ENCODE assay signal across 12 mouse cellular contexts in the genomic region with DNA sequence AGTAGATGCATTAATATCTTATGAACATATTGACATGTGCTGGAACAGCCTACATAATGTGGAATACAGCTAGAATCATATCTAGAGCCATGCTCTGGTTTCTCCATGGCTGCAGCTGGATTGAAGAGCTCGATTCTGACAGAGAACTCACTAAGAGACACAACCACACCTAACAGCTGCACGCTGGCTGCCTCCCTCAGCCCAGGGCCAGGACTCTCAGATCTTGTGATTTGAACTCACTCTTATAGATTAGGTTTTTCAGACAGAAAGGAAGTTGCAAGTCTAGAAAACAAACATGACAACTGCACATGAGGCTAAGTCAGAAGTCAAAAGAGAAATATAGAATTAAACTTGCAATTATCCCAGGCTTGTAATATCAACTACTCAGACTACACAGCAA. TPM values are rescaled to one million over a fixed set of nuclear protein-coding genes. Genes with fewer than 3 reads are reported as not detected.
DNase-seq lines count a peak whose midpoint lies in the region; ATAC-seq and TF ChIP-seq lines count a peak whose summit lies in the region.
"Had no signal": no experiment of that assay in that cellular context is flagged by ENCODE, and none has a peak within 500 bp of the region (broad histone marks: within the 10 kb centered on the region; RNA-seq: fewer than 3 reads in every experiment).

No protein-coding gene starts in this region.

- no peaks in the 10 kb centered on the region for H3K27me3 ChIP-seq in lung, embryonic 14.5 days (ENCODE audit: insufficient read depth, low read length)
- H3K27me3 ChIP-seq in liver, embryonic 13.5 days: no peaks in the 10 kb centered on the region
- H3K27me3 ChIP-seq: neural tube, embryonic 13.5 days had no signal

- no peak overlapping the region for H3K4me2 ChIP-seq in lung, embryonic 14.5 days
- peak overlapping the region; percentile 35 for H3K4me2 ChIP-seq in liver, embryonic 13.5 days
- H3K4me2 ChIP-seq: neural tube, embryonic 13.5 days had no signal

- 42% methylated on average over 2 of the region's 2 CpGs for WGBS in lung, embryonic 14.5 days
- WGBS in lung, adult 2 months: 62% methylated on average over 2 of the region's 2 CpGs
- WGBS in liver, embryonic 13.5 days (ENCODE audit: insufficient replicate concordance): 14% methylated on average over 2 of the region's 2 CpGs

- peak overlapping the region; percentile 58 for H3K27ac ChIP-seq in lung, embryonic 14.5 days (ENCODE audit: low read depth)
- H3K27ac ChIP-seq in liver, embryonic 13.5 days: peak overlapping the region; percentile 64
- H3K27ac ChIP-seq: neural tube, embryonic 13.5 days had no signal

- no peak overlapping the region for H3K9ac ChIP-seq in lung, embryonic 14.5 days
- H3K9ac ChIP-seq in liver, embryonic 13.5 days: no peak overlapping the region
- H3K9ac ChIP-seq: neural tube, embryonic 13.5 days had no signal

- no peak overlapping the region for H3K4me3 ChIP-seq in lung, embryonic 14.5 days (ENCODE audit: low read depth, low read length)
- no peak overlapping the region for H3K4me3 ChIP-seq in lung, adult 2 months (replicated peaks; ENCODE audit: extremely low read depth, low read depth, low read length)
- no peak overlapping the region for H3K4me3 ChIP-seq in liver, embryonic 13.5 days (replicated peaks)
- H3K4me3 ChIP-seq: neural tube, embryonic 13.5 days had no signal

- TF ChIP-seq POLR2A in lung, adult 2 months (IDR thresholded peaks at IDR 0.05; ENCODE audit: borderline replicate concordance, extremely low read depth, low read depth, low read length): no peak

- H3K36me3 ChIP-seq in lung, embryonic 14.5 days (ENCODE audit: insufficient read depth): no peaks in the 10 kb centered on the region
- no peaks in the 10 kb centered on the region for H3K36me3 ChIP-seq in liver, embryonic 13.5 days
- H3K36me3 ChIP-seq: neural tube, embryonic 13.5 days had no signal

- H3K9me3 ChIP-seq in lung, embryonic 14.5 days (ENCODE audit: low read depth, low read length): peaks cover 10% of the 10 kb centered on the region; the same call in 1 of the 2 replicates
- no peaks in the 10 kb centered on the region for H3K9me3 ChIP-seq in liver, embryonic 13.5 days (replicated peaks)

- peaks cover 8% of the 10 kb centered on the region; the same call in 1 of the 2 replicates for H3K4me1 ChIP-seq in lung, embryonic 14.5 days (ENCODE audit: insufficient read depth)
- peaks cover 9% of the 10 kb centered on the region for H3K4me1 ChIP-seq in lung, adult 2 months (ENCODE audit: control insufficient read depth, insufficient read depth, low read length)
- H3K4me1 ChIP-seq in liver, embryonic 13.5 days (replicated peaks): peaks cover 38% of the 10 kb centered on the region

- no peak for ATAC-seq in lung, embryonic 14.5 days (ENCODE audit: insufficient read depth)
- ATAC-seq in erythroid progenitor cell, adult 5-6 weeks (replicated peaks; ENCODE audit: low FRiP score, poor library complexity, severe bottlenecking): 0 out of 2 replicates have a peak, but pooled peaks have one; percentile 62
- ATAC-seq in liver, embryonic 13.5 days (ENCODE audit: low read depth): peak; percentile 59; the same call in 1 of the 2 replicates

- DNase-seq in lung, embryonic 14.5 days: no peak
- no peak for DNase-seq in lung, adult 2 months
- DNase-seq in liver, embryonic 13.5 days: no peak
- DNase-seq in thymus, postnatal 25 days: peak; percentile 29
- DNase-seq in retina, postnatal 1 day: no peak
- DNase-seq in right cerebral cortex, postnatal 36 days (ENCODE audit: low spot score in 2 of 2): no peak
- DNase-seq: cerebellum, postnatal 25 days; kidney, adult 8-10 months had no signal

- no peak for TF ChIP-seq CTCF in lung, embryonic 14.5 days (IDR thresholded peaks at IDR 0.05; ENCODE audit: low read depth)
- no peak for TF ChIP-seq CTCF in lung, adult 2 months (IDR thresholded peaks at IDR 0.05; ENCODE audit: insufficient read depth, low read length)

RNA-seq across cellular contexts. Expression of a gene that starts 45.1 kb away (rescaled TPM):
- not detected in 2 replicates for polyA plus RNA-seq in lung, embryonic 14.5 days (2014; fragmentation: Nextera tagmentation; extraction: Ambion mirVana)
- polyA plus RNA-seq in lung, adult 2 months (2012; rRNA removed): not detected in 2 replicates
- total RNA-seq in erythroid progenitor cell, adult 5-6 weeks (2015; ENCODE audit: low replicate concordance): not detected in 2 replicates
- total RNA-seq in erythroid progenitor cell, adult 5-6 weeks (2017; ENCODE audit: low replicate concordance): not detected in 2 replicates
- polyA plus RNA-seq in liver, embryonic 13.5 days (2015; fragmentation: Nextera tagmentation; extraction: Ambion mirVana): not detected in 2 replicates
- polyA plus RNA-seq: heart, embryonic 14.5 days; limb, embryonic 11.5 days; neural tube, embryonic 13.5 days had no signal

RNA-seq across cellular contexts. Expression of a gene that starts 45.7 kb away (rescaled TPM):
- 31.7 and 32.4 TPM in 2 replicates for polyA plus RNA-seq in lung, embryonic 14.5 days (2014; fragmentation: Nextera tagmentation; extraction: Ambion mirVana)
- 12.8 and 13.1 TPM in 2 replicates for polyA plus RNA-seq in lung, adult 2 months (2012; rRNA removed)
- total RNA-seq in erythroid progenitor cell, adult 5-6 weeks (2015; ENCODE audit: low replicate concordance): 14.7 and 17.3 TPM in 2 replicates
- 14.8 and 16.8 TPM in 2 replicates for total RNA-seq in erythroid progenitor cell, adult 5-6 weeks (2017; ENCODE audit: low replicate concordance)
- 10.6 and 13.6 TPM in 2 replicates for polyA plus RNA-seq in liver, embryonic 13.5 days (2015; fragmentation: Nextera tagmentation; extraction: Ambion mirVana)
